ENCODE assay signal across 20 mouse cellular contexts in genomic region chr10:127878262-127879057, GRCm38 (mm10). TPM values are rescaled to one million over a fixed set of nuclear protein-coding genes. Genes with fewer than 3 reads are reported as not detected.
DNase-seq lines count a peak whose midpoint lies in the region; ATAC-seq and TF ChIP-seq lines count a peak whose summit lies in the region.
"Had no signal": no experiment of that assay in that cellular context is flagged by ENCODE, and none has a peak within 500 bp of the region (broad histone marks: within the 10 kb centered on the region; RNA-seq: fewer than 3 reads in every experiment).

No protein-coding gene starts in this region.

- 51% methylated on average over 3 of the region's 3 CpGs for WGBS in lung, embryonic 15.5 days
- WGBS in lung, adult 2 months = 43% methylated on average over 3 of the region's 3 CpGs
- WGBS in liver, embryonic 12.5 days (ENCODE audit: insufficient replicate concordance) = 36% methylated on average over 3 of the region's 3 CpGs

- no peaks in the 10 kb centered on the region for H3K9me3 ChIP-seq in lung, embryonic 15.5 days
- H3K9me3 ChIP-seq in liver, embryonic 12.5 days (replicated peaks) = no peaks in the 10 kb centered on the region

- no peak overlapping the region for H3K4me3 ChIP-seq in lung, embryonic 15.5 days
- H3K4me3 ChIP-seq in lung, adult 2 months (replicated peaks; ENCODE audit: extremely low read depth, low read depth, low read length) = no peak overlapping the region
- no peak overlapping the region for H3K4me3 ChIP-seq in liver, embryonic 12.5 days
- H3K4me3 ChIP-seq: erythroblast, embryonic 14.5 days had no signal

- H3K27me3 ChIP-seq in lung, embryonic 15.5 days = no peaks in the 10 kb centered on the region
- H3K27me3 ChIP-seq in liver, embryonic 12.5 days (replicated peaks) = no peaks in the 10 kb centered on the region

- no peak overlapping the region for H3K4me2 ChIP-seq in lung, embryonic 15.5 days
- 0 out of 2 replicates have a peak overlapping the region, but pooled peaks have one; percentile 1 for H3K4me2 ChIP-seq in liver, embryonic 12.5 days

- no peak overlapping the region for H3K27ac ChIP-seq in lung, embryonic 15.5 days
- peak overlapping the region; percentile 62; the same call in 1 of the 2 replicates for H3K27ac ChIP-seq in liver, embryonic 12.5 days
- H3K27ac ChIP-seq: macrophage had no signal

- no peaks in the 10 kb centered on the region for H3K36me3 ChIP-seq in lung, embryonic 15.5 days
- no peaks in the 10 kb centered on the region for H3K36me3 ChIP-seq in liver, embryonic 12.5 days

- no peak for TF ChIP-seq CTCF in lung, adult 2 months (IDR thresholded peaks at IDR 0.05; ENCODE audit: insufficient read depth, low read length)

- H3K9ac ChIP-seq in lung, embryonic 15.5 days = no peak overlapping the region
- H3K9ac ChIP-seq in liver, embryonic 12.5 days = no peak overlapping the region
- H3K9ac ChIP-seq: forebrain, postnatal 0 days had no signal

- intact Hi-C loops in left cerebral cortex, postnatal 10 days (cut with DNase I) = loop anchor here (5.0 kb wide), 1 partner anchor 39 kb away; no protein-coding TSS in a partner anchor

- peaks cover 23% of the 10 kb centered on the region for H3K4me1 ChIP-seq in lung, embryonic 15.5 days
- H3K4me1 ChIP-seq in lung, adult 2 months (ENCODE audit: control insufficient read depth, insufficient read depth, low read length) = peaks cover 7% of the 10 kb centered on the region; the same call in 1 of the 2 replicates
- peaks cover 18% of the 10 kb centered on the region for H3K4me1 ChIP-seq in liver, embryonic 12.5 days

- no peak for DNase-seq in lung, adult 2 months
- peak; percentile 21 for DNase-seq in lung, postnatal 36 days
- no peak for DNase-seq in left cerebral cortex, postnatal 10 days (ENCODE audit: extremely low spot score in 1 of 2, low spot score in 2 of 2)
- DNase-seq in spleen, adult 12 weeks (ENCODE audit: low spot score) = no peak
- DNase-seq: cerebellum, adult 8-10 months; forebrain, postnatal 0 days; gastrocnemius, postnatal 10 days; heart, postnatal 36 days; midbrain, embryonic 14.5 days; right cerebral cortex, postnatal 25 days had no signal

- peak; percentile 44; the same call in 1 of the 2 replicates for ATAC-seq in lung, embryonic 15.5 days (ENCODE audit: borderline replicate concordance, extremely low read depth, low FRiP score, low TSS enrichment)
- peak; percentile 38 for ATAC-seq in liver, embryonic 12.5 days
- ATAC-seq in frontal cortex, adult (ENCODE audit: low TSS enrichment) = no peak
- ATAC-seq: forebrain, postnatal 0 days; inflammation-experienced regulatory T-cells, adult 6 months had no signal

- no peak for TF ChIP-seq POLR2A in lung, adult 2 months (IDR thresholded peaks at IDR 0.05; ENCODE audit: borderline replicate concordance, extremely low read depth, low read depth, low read length)

RNA-seq across cellular contexts. Expression of gene Rdh7, which starts 10.2 kb away (rescaled TPM):
- not detected in 2 replicates for polyA plus RNA-seq in lung, embryonic 15.5 days (2015; fragmentation: Nextera tagmentation; extraction: Ambion mirVana)
- polyA plus RNA-seq in lung, adult 2 months (2012; rRNA removed) = 0.12 and 0.72 TPM in 2 replicates
- polyA plus RNA-seq in liver, embryonic 12.5 days (2016; fragmentation: Nextera tagmentation; extraction: Ambion mirVana) = 0.07 TPM in 1 of 2 replicates, not detected in the other
- total RNA-seq in left cerebral cortex, postnatal 10 days (2021) = not detected
- total RNA-seq: forebrain, postnatal 0 days; heart, postnatal 36 days; left cerebral cortex, postnatal 25 days had no signal
- polyA plus RNA-seq: brain, embryonic 14.5 days; erythroblast, embryonic 14.5 days; forebrain, postnatal 0 days; inflammation-experienced regulatory T-cells, adult 6 months; macrophage; midbrain, embryonic 14.5 days; testis, adult 2 months had no signal

RNA-seq across cellular contexts. Expression of gene Rdh16f2, which starts 12.2 kb away (rescaled TPM):
- polyA plus RNA-seq in lung, embryonic 15.5 days (2015; fragmentation: Nextera tagmentation; extraction: Ambion mirVana) = not detected in 2 replicates
- not detected in 2 replicates for polyA plus RNA-seq in lung, adult 2 months (2012; rRNA removed)
- polyA plus RNA-seq in liver, embryonic 12.5 days (2016; fragmentation: Nextera tagmentation; extraction: Ambion mirVana) = not detected in 2 replicates
- not detected for total RNA-seq in left cerebral cortex, postnatal 10 days (2021)
- total RNA-seq: forebrain, postnatal 0 days; gastrocnemius, postnatal 10 days; heart, adult 8-10 months; heart, postnatal 36 days; left cerebral cortex, postnatal 25 days had no signal
- polyA plus RNA-seq: brain, embryonic 14.5 days; erythroblast, embryonic 14.5 days; forebrain, postnatal 0 days; inflammation-experienced regulatory T-cells, adult 6 months; macrophage; midbrain, embryonic 14.5 days had no signal

RNA-seq across cellular contexts. Expression of gene Sdr9c7, which starts 19.9 kb away (rescaled TPM):
- not detected in 2 replicates for polyA plus RNA-seq in lung, embryonic 15.5 days (2015; fragmentation: Nextera tagmentation; extraction: Ambion mirVana)
- 2.9 TPM in 1 of 2 replicates, not detected in the other for polyA plus RNA-seq in lung, adult 2 months (2012; rRNA removed)
- not detected in 2 replicates for polyA plus RNA-seq in liver, embryonic 12.5 days (2016; fragmentation: Nextera tagmentation; extraction: Ambion mirVana)
- total RNA-seq in left cerebral cortex, postnatal 10 days (2021) = not detected
- total RNA-seq: forebrain, postnatal 0 days; gastrocnemius, postnatal 10 days; heart, adult 8-10 months; heart, postnatal 36 days; left cerebral cortex, postnatal 25 days had no signal
- polyA plus RNA-seq: brain, embryonic 14.5 days; erythroblast, embryonic 14.5 days; forebrain, postnatal 0 days; inflammation-experienced regulatory T-cells, adult 6 months; macrophage; midbrain, embryonic 14.5 days had no signal

RNA-seq across cellular contexts. Expression of gene Rdh19, which starts 28.7 kb away (rescaled TPM):
- not detected in 2 replicates for polyA plus RNA-seq in lung, embryonic 15.5 days (2015; fragmentation: Nextera tagmentation; extraction: Ambion mirVana)
- not detected in 2 replicates for polyA plus RNA-seq in lung, adult 2 months (2012; rRNA removed)
- not detected in 2 replicates for polyA plus RNA-seq in liver, embryonic 12.5 days (2016; fragmentation: Nextera tagmentation; extraction: Ambion mirVana)
- total RNA-seq in left cerebral cortex, postnatal 10 days (2021) = not detected
- total RNA-seq: forebrain, postnatal 0 days; gastrocnemius, postnatal 10 days; heart, adult 8-10 months; heart, postnatal 36 days; left cerebral cortex, postnatal 25 days had no signal
- polyA plus RNA-seq: brain, embryonic 14.5 days; erythroblast, embryonic 14.5 days; forebrain, postnatal 0 days; inflammation-experienced regulatory T-cells, adult 6 months; macrophage; midbrain, embryonic 14.5 days; testis, adult 2 months had no signal
